22 mouse cellular contexts compared by ENCODE assay signal in genomic region chr5:90611996-90612611, GRCm38 (mm10). TPM values are rescaled to one million over a fixed set of nuclear protein-coding genes. Genes with fewer than 3 reads are reported as not detected.
A peak's percentile ranks its signal among the peaks of the same experiment; 100 is the strongest.
DNase-seq lines count a peak whose midpoint lies in the region; ATAC-seq lines count a peak whose summit lies in the region.
"Had no signal": no experiment of that assay in that cellular context is flagged by ENCODE, and none has a peak within 500 bp of the region (broad histone marks: within the 10 kb centered on the region; RNA-seq: fewer than 3 reads in every experiment).

No protein-coding gene starts in this region.

- H3K4me1 ChIP-seq in hindbrain, embryonic 10.5 days (replicated peaks): no peaks in the 10 kb centered on the region
- no peaks in the 10 kb centered on the region for H3K4me1 ChIP-seq in forebrain, embryonic 12.5 days
- H3K4me1 ChIP-seq in heart, embryonic 10.5 days: no peaks in the 10 kb centered on the region
- H3K4me1 ChIP-seq: embryonic facial prominence, embryonic 12.5 days; heart, embryonic 15.5 days; midbrain, embryonic 12.5 days; neural tube, embryonic 12.5 days had no signal

- peak; percentile 78 for ATAC-seq in CD4-positive, CD25-positive, alpha-beta regulatory T cell, adult 4 months
- peak; percentile 94 for ATAC-seq in granulocyte monocyte progenitor cell, adult 5-6 weeks (replicated peaks; ENCODE audit: poor library complexity, severe bottlenecking)
- peak; percentile 53; the same call in 1 of the 2 replicates for ATAC-seq in monocyte, adult 5-6 weeks (replicated peaks; ENCODE audit: insufficient number of reproducible peaks, low FRiP score, low TSS enrichment, poor library complexity, severe bottlenecking)
- no peak for ATAC-seq in forebrain, embryonic 12.5 days (ENCODE audit: low FRiP score)
- ATAC-seq: forebrain, embryonic 14.5 days had no signal

- no peaks in the 10 kb centered on the region for H3K9me3 ChIP-seq in hindbrain, embryonic 10.5 days
- no peaks in the 10 kb centered on the region for H3K9me3 ChIP-seq in forebrain, embryonic 12.5 days
- H3K9me3 ChIP-seq in heart, embryonic 10.5 days: no peaks in the 10 kb centered on the region
- H3K9me3 ChIP-seq: embryonic facial prominence, embryonic 12.5 days; heart, embryonic 15.5 days; limb, embryonic 15.5 days; lung, embryonic 15.5 days; midbrain, embryonic 12.5 days; neural tube, embryonic 12.5 days had no signal

- no peak overlapping the region for H3K4me2 ChIP-seq in forebrain, embryonic 12.5 days
- H3K4me2 ChIP-seq: embryonic facial prominence, embryonic 12.5 days; heart, embryonic 15.5 days; hindbrain, embryonic 14.5 days; limb, embryonic 15.5 days; lung, embryonic 15.5 days; midbrain, embryonic 12.5 days; neural tube, embryonic 12.5 days had no signal

- H3K36me3 ChIP-seq in hindbrain, embryonic 10.5 days: no peaks in the 10 kb centered on the region
- no peaks in the 10 kb centered on the region for H3K36me3 ChIP-seq in forebrain, embryonic 12.5 days (replicated peaks)
- no peaks in the 10 kb centered on the region for H3K36me3 ChIP-seq in heart, embryonic 10.5 days
- H3K36me3 ChIP-seq: embryonic facial prominence, embryonic 12.5 days; heart, embryonic 15.5 days; limb, embryonic 15.5 days; lung, embryonic 15.5 days; midbrain, embryonic 12.5 days; neural tube, embryonic 12.5 days had no signal

- no peak overlapping the region for H3K27ac ChIP-seq in hindbrain, embryonic 10.5 days
- H3K27ac ChIP-seq in forebrain, embryonic 12.5 days: no peak overlapping the region
- H3K27ac ChIP-seq in heart, embryonic 10.5 days: no peak overlapping the region
- H3K27ac ChIP-seq: embryonic facial prominence, embryonic 12.5 days; heart, embryonic 15.5 days; hindbrain, embryonic 14.5 days; left cerebral cortex, adult 2 months; limb, embryonic 15.5 days; lung, embryonic 15.5 days; midbrain, embryonic 12.5 days; neural tube, embryonic 12.5 days had no signal

- DNase-seq in 416B (ENCODE audit: low read depth): peak; percentile 95
- DNase-seq in ovary, postnatal 36 days (ENCODE audit: low spot score): no peak
- no peak for DNase-seq in hindbrain, embryonic 10.5 days (ENCODE audit: low spot score)
- DNase-seq in heart, embryonic 10.5 days (ENCODE audit: low spot score): no peak
- DNase-seq: adrenal gland, adult 2 months; cerebellum, postnatal 10 days; gastrocnemius, postnatal 25 days; kidney, postnatal 36 days; right cerebral cortex, postnatal 14 days had no signal

- H3K9ac ChIP-seq in forebrain, embryonic 12.5 days: no peak overlapping the region
- H3K9ac ChIP-seq: embryonic facial prominence, embryonic 12.5 days; heart, embryonic 15.5 days; hindbrain, embryonic 14.5 days; limb, embryonic 15.5 days; lung, embryonic 15.5 days; midbrain, embryonic 12.5 days; neural tube, embryonic 12.5 days had no signal

- H3K4me3 ChIP-seq in hindbrain, embryonic 10.5 days: no peak overlapping the region
- no peak overlapping the region for H3K4me3 ChIP-seq in forebrain, embryonic 12.5 days (replicated peaks)
- no peak overlapping the region for H3K4me3 ChIP-seq in heart, embryonic 10.5 days
- H3K4me3 ChIP-seq: embryonic facial prominence, embryonic 12.5 days; heart, embryonic 15.5 days; left cerebral cortex, adult 2 months; limb, embryonic 15.5 days; lung, embryonic 15.5 days; midbrain, embryonic 12.5 days; neural tube, embryonic 12.5 days had no signal

- H3K27me3 ChIP-seq in hindbrain, embryonic 10.5 days (ENCODE audit: insufficient read depth, poor library complexity, severe bottlenecking): no peaks in the 10 kb centered on the region
- H3K27me3 ChIP-seq in forebrain, embryonic 12.5 days: no peaks in the 10 kb centered on the region
- H3K27me3 ChIP-seq in heart, embryonic 10.5 days (ENCODE audit: insufficient read depth, poor library complexity, severe bottlenecking): no peaks in the 10 kb centered on the region
- H3K27me3 ChIP-seq: embryonic facial prominence, embryonic 12.5 days; heart, embryonic 15.5 days; limb, embryonic 15.5 days; lung, embryonic 15.5 days; midbrain, embryonic 12.5 days; neural tube, embryonic 12.5 days had no signal

- 84% methylated on average over 6 of the region's 6 CpGs for WGBS in hindbrain, embryonic 10.5 days
- WGBS in forebrain, embryonic 12.5 days: 82% methylated on average over 6 of the region's 6 CpGs
- 79% methylated on average over 6 of the region's 6 CpGs for WGBS in heart, embryonic 10.5 days

RNA-seq across cellular contexts. Expression of gene Rassf6, which starts 28.4 kb away (rescaled TPM):
- 1 to 10 TPM; 2.0 to 2.9 TPM for polyA plus RNA-seq in CD4-positive, CD25-positive, alpha-beta regulatory T cell, adult 4 months (2017; shearing (Covaris generic))
- total RNA-seq in granulocyte monocyte progenitor cell, adult 5-6 weeks (2014; fragmentation: Nextera tagmentation): not detected in 2 replicates
- 0.36 TPM in 1 of 2 replicates, not detected in the other for total RNA-seq in granulocyte monocyte progenitor cell, adult 5-6 weeks (2017)
- total RNA-seq in monocyte, adult 5-6 weeks (2017): 0.76 TPM in 1 of 3 replicates, not detected in the others
- 0.22 and 0.50 TPM in 2 replicates for polyA plus RNA-seq in hindbrain, embryonic 10.5 days (2016; fragmentation: Nextera tagmentation; extraction: Ambion mirVana)
- polyA plus RNA-seq in forebrain, embryonic 12.5 days (2016; fragmentation: Nextera tagmentation; extraction: Ambion mirVana): 0.62 and 1.0 TPM in 2 replicates
- 0.54 and 1.8 TPM in 2 replicates for polyA plus RNA-seq in heart, embryonic 10.5 days (2016; fragmentation: Nextera tagmentation; extraction: Ambion mirVana)
- total RNA-seq: gastrocnemius, postnatal 25 days had no signal
- polyA plus RNA-seq: adrenal gland, adult 2 months had no signal

RNA-seq across cellular contexts. Expression of gene 5830473C10Rik, which starts 51.2 kb away (rescaled TPM):
- under 1 TPM in 1 of 2 experiments, not detected in 1; 0.16 TPM for polyA plus RNA-seq in CD4-positive, CD25-positive, alpha-beta regulatory T cell, adult 4 months (2017; shearing (Covaris generic))
- not detected in 2 replicates for total RNA-seq in granulocyte monocyte progenitor cell, adult 5-6 weeks (2014; fragmentation: Nextera tagmentation)
- 0.47 TPM in 1 of 2 replicates, not detected in the other for total RNA-seq in granulocyte monocyte progenitor cell, adult 5-6 weeks (2017)
- not detected in 3 replicates for total RNA-seq in monocyte, adult 5-6 weeks (2017)
- polyA plus RNA-seq in hindbrain, embryonic 10.5 days (2016; fragmentation: Nextera tagmentation; extraction: Ambion mirVana): 0.10 TPM in 1 of 2 replicates, not detected in the other
- not detected in 2 replicates for polyA plus RNA-seq in forebrain, embryonic 12.5 days (2016; fragmentation: Nextera tagmentation; extraction: Ambion mirVana)
- polyA plus RNA-seq in heart, embryonic 10.5 days (2016; fragmentation: Nextera tagmentation; extraction: Ambion mirVana): 0.09 TPM in 1 of 2 replicates, not detected in the other
- total RNA-seq: gastrocnemius, postnatal 25 days had no signal
- polyA plus RNA-seq: adrenal gland, adult 2 months; forebrain, embryonic 14.5 days; heart, embryonic 15.5 days; limb, embryonic 15.5 days; midbrain, embryonic 12.5 days; neural tube, embryonic 12.5 days had no signal
